Mouse (Mus musculus): ENCODE measurements around the gene Gm11273. TPM values are rescaled to one million over a fixed set of nuclear protein-coding genes. Genes with fewer than 3 reads are reported as not detected.

Gene Gm11273
- polyA plus RNA-seq, 1 experiment from 2014 or later: 10.3 TPM

Other genes with a start within 250 kb of the Gm11273 start
- not detected in 2 replicates for gene Gpx5, start 208.7 kb downstream of the Gm11273 start, polyA plus RNA-seq (2016; fragmentation: Nextera tagmentation; extraction: Ambion mirVana)
- not detected in 2 replicates for gene Gpx6, start 189.3 kb downstream of the Gm11273 start, polyA plus RNA-seq (2016; fragmentation: Nextera tagmentation; extraction: Ambion mirVana)
- gene Olfr1367, start 154.5 kb downstream of the Gm11273 start, polyA plus RNA-seq (2016; fragmentation: Nextera tagmentation; extraction: Ambion mirVana): not detected in 2 replicates
- gene Zscan12, start 138.6 kb downstream of the Gm11273 start, polyA plus RNA-seq (2016; fragmentation: Nextera tagmentation; extraction: Ambion mirVana): 8.8 and 9.9 TPM in 2 replicates
- 71.2 and 72.6 TPM in 2 replicates for gene Zkscan3, start 98.7 kb downstream of the Gm11273 start, polyA plus RNA-seq (2016; fragmentation: Nextera tagmentation; extraction: Ambion mirVana)
- 2.2 and 3.1 TPM in 2 replicates for gene Pgbd1, start 60.4 kb downstream of the Gm11273 start, polyA plus RNA-seq (2016; fragmentation: Nextera tagmentation; extraction: Ambion mirVana)
- 26.8 and 28.1 TPM in 2 replicates for gene Zscan26, start 47.7 kb downstream of the Gm11273 start, polyA plus RNA-seq (2016; fragmentation: Nextera tagmentation; extraction: Ambion mirVana)
- 2.3 and 2.4 TPM in 2 replicates for gene Nkapl, start 32.9 kb downstream of the Gm11273 start, polyA plus RNA-seq (2016; fragmentation: Nextera tagmentation; extraction: Ambion mirVana)
- gene Zkscan4, start 22.5 kb downstream of the Gm11273 start, polyA plus RNA-seq (2016; fragmentation: Nextera tagmentation; extraction: Ambion mirVana): 1.7 and 2.1 TPM in 2 replicates
- not detected in 2 replicates for gene Gm10065, start 22.0 kb downstream of the Gm11273 start, polyA plus RNA-seq (2016; fragmentation: Nextera tagmentation; extraction: Ambion mirVana)
- 0.24 and 0.33 TPM in 2 replicates for gene AK157302, start 6.2 kb downstream of the Gm11273 start, polyA plus RNA-seq (2016; fragmentation: Nextera tagmentation; extraction: Ambion mirVana)
- gene Zkscan8, start 29.7 kb upstream of the Gm11273 start, polyA plus RNA-seq (2016; fragmentation: Nextera tagmentation; extraction: Ambion mirVana): 6.6 and 6.8 TPM in 2 replicates
- gene Olfr1366, start 41.4 kb upstream of the Gm11273 start, polyA plus RNA-seq (2016; fragmentation: Nextera tagmentation; extraction: Ambion mirVana): 0.06 and 0.10 TPM in 2 replicates
- gene Olfr1535, start 58.5 kb upstream of the Gm11273 start, polyA plus RNA-seq (2016; fragmentation: Nextera tagmentation; extraction: Ambion mirVana): 0.04 and 0.05 TPM in 2 replicates
- gene Olfr1364, start 80.3 kb upstream of the Gm11273 start, polyA plus RNA-seq (2016; fragmentation: Nextera tagmentation; extraction: Ambion mirVana): not detected in 2 replicates
- not detected in 2 replicates for gene Olfr1362, start 112.6 kb upstream of the Gm11273 start, polyA plus RNA-seq (2016; fragmentation: Nextera tagmentation; extraction: Ambion mirVana)
- not detected in 2 replicates for gene Olfr11, start 141.1 kb upstream of the Gm11273 start, polyA plus RNA-seq (2016; fragmentation: Nextera tagmentation; extraction: Ambion mirVana)
- not detected in 2 replicates for gene Olfr1361, start 162.0 kb upstream of the Gm11273 start, polyA plus RNA-seq (2016; fragmentation: Nextera tagmentation; extraction: Ambion mirVana)
- gene Olfr1360, start 176.0 kb upstream of the Gm11273 start, polyA plus RNA-seq (2016; fragmentation: Nextera tagmentation; extraction: Ambion mirVana): not detected in 2 replicates
- not detected in 2 replicates for gene Olfr1359, start 196.7 kb upstream of the Gm11273 start, polyA plus RNA-seq (2016; fragmentation: Nextera tagmentation; extraction: Ambion mirVana)
- gene Hist1h2bl, start 214.7 kb upstream of the Gm11273 start, polyA plus RNA-seq (2016; fragmentation: Nextera tagmentation; extraction: Ambion mirVana): 0.91 TPM in 1 of 2 replicates, not detected in the other
- gene Hist1h2ai, start 215.0 kb upstream of the Gm11273 start, polyA plus RNA-seq (2016; fragmentation: Nextera tagmentation; extraction: Ambion mirVana): 5.4 and 6.6 TPM in 2 replicates
- gene Hist1h3h, start 216.2 kb upstream of the Gm11273 start, polyA plus RNA-seq (2016; fragmentation: Nextera tagmentation; extraction: Ambion mirVana): 2.0 TPM in 2 replicates
- gene Hist1h2bm, start 220.6 kb upstream of the Gm11273 start, polyA plus RNA-seq (2016; fragmentation: Nextera tagmentation; extraction: Ambion mirVana): 1.4 and 2.5 TPM in 2 replicates
- 0.31 and 0.68 TPM in 2 replicates for gene Hist1h4j, start 233.6 kb upstream of the Gm11273 start, polyA plus RNA-seq (2016; fragmentation: Nextera tagmentation; extraction: Ambion mirVana)
- 0.80 TPM in 1 of 2 replicates, not detected in the other for gene Hist1h4k, start 249.1 kb upstream of the Gm11273 start, polyA plus RNA-seq (2016; fragmentation: Nextera tagmentation; extraction: Ambion mirVana)